Mouse (Mus musculus) liver, postnatal 0 days (tissue): ENCODE measurements around the gene Nrip1.

Experiments
- CTCF ChIP-seq: sonication (generic); IDR thresholded peaks from 2 replicates; pipeline ENCODE4 v1.5.1; 2016; ENCODE audit warnings: antibody characterized with exemption, low read depth
- EP300 ChIP-seq: IDR thresholded peaks from 2 replicates; pipeline ENCODE4 v1.6.1; 2016; ENCODE audit warnings: antibody characterized with exemption, low read depth, mild to moderate bottlenecking

DNA sequence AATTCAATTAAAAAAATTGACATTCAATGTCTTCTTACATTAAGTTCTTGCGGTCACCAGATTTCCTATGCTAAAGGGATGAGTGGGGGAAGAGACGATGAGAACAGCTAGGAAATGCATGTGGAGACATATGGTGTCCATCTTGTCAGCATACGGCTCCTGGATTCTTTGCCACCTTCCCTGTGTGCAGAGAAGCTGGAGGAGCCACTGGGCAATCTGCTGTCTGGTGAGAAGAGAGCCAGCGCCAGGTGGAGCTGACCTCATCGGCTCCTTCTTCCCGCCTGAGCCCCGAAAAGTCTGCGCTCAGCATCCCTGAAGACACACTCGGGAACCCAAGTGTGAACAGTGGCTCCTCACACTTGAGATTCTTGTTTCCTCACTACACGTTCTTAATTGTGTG, 121.8 kb downstream of the Nrip1 start:
- no peak for TF ChIP-seq CTCF
- TF ChIP-seq EP300 = no peak
